Comparison of ENCODE assay signal across 8 mouse cellular contexts in the genomic region with DNA sequence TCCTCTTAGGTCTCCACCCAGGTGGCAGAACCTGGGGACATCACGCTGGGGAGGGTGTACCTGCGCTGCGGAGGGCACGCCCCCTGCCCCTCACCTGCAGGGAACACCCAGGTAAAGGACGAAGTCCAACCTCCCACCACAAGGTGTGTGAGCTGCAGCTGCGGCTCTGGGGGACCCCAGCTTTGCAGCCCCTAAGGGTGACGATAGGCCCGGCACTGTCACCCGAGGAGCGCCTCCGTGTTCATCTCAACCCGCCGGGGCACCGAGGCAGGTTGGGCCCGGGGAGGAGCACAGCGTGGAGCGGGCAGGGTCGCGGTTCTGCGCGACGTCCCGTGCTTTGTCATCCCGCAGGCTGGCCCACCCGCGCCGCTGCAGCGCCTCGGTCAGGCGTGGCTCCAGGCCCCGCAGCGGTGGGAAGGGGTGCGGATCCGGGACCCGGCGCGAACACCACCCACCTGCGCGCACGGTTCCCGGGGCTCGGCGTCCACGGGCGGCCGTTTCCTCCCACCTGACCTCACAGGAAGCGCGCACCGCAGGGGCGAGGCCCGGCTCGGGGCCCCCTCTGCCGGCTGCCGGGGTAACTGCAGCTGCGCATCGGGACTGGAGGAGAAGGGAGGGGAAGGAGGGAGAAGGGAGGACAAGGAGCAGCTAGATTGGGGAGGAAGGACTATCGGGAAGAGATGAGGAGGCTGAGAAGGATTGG. TPM values are rescaled to one million over a fixed set of nuclear protein-coding genes. Genes with fewer than 3 reads are reported as not detected.
A peak's percentile ranks its signal among the peaks of the same experiment; 100 is the strongest.
DNase-seq lines count a peak whose midpoint lies in the region; ATAC-seq and TF ChIP-seq lines count a peak whose summit lies in the region.

No protein-coding gene starts in this region.

- no peak overlapping the region for H3K27ac ChIP-seq in heart, embryonic 12.5 days (ENCODE audit: poor library complexity, severe bottlenecking)
- no peak overlapping the region for H3K27ac ChIP-seq in kidney, embryonic 16.5 days (ENCODE audit: low read length)
- H3K27ac ChIP-seq in limb, embryonic 15.5 days = no peak overlapping the region
- peak overlapping the region; percentile 33; the same call in 1 of the 2 replicates for H3K27ac ChIP-seq in midbrain, postnatal 0 days (ENCODE audit: low read depth, low read length)

- peaks cover 6% of the 10 kb centered on the region for H3K4me1 ChIP-seq in heart, embryonic 12.5 days (replicated peaks)
- H3K4me1 ChIP-seq in kidney, embryonic 16.5 days (ENCODE audit: insufficient read depth, low read length) = peaks cover 10% of the 10 kb centered on the region
- peaks cover 11% of the 10 kb centered on the region for H3K4me1 ChIP-seq in limb, embryonic 15.5 days
- peaks cover 5% of the 10 kb centered on the region; the same call in 1 of the 2 replicates for H3K4me1 ChIP-seq in midbrain, postnatal 0 days (ENCODE audit: insufficient read depth, low read length)

- H3K4me2 ChIP-seq in heart, embryonic 12.5 days = peak overlapping the region; percentile 98
- H3K4me2 ChIP-seq in kidney, embryonic 16.5 days (replicated peaks; ENCODE audit: low read depth, low read length) = peak overlapping the region; percentile 96
- H3K4me2 ChIP-seq in limb, embryonic 15.5 days = peak overlapping the region; percentile 95
- peak overlapping the region; percentile 93 for H3K4me2 ChIP-seq in midbrain, postnatal 0 days (ENCODE audit: low read depth, low read length, poor library complexity, severe bottlenecking)

- peak overlapping the region; percentile 65 for H3K4me3 ChIP-seq in heart, embryonic 12.5 days
- peak overlapping the region; percentile 65 for H3K4me3 ChIP-seq in kidney, embryonic 16.5 days (ENCODE audit: low read length)
- peak overlapping the region; percentile 65 for H3K4me3 ChIP-seq in limb, embryonic 15.5 days
- peak overlapping the region; percentile 71 for H3K4me3 ChIP-seq in midbrain, postnatal 0 days (ENCODE audit: low read depth, low read length)

- peak; percentile 55 for DNase-seq in A20 (ENCODE audit: low read depth, low spot score)
- DNase-seq in brain, adult 2 months (ENCODE audit: low read depth, low spot score) = peak; percentile 91
- DNase-seq in midbrain, postnatal 0 days (ENCODE audit: low spot score) = peak; percentile 76
- peak; percentile 38 to 65 for DNase-seq in spleen, postnatal 14 days (ENCODE audit: low spot score in 2 of 2)

- peak; percentile 61; the same call in 1 of the 2 replicates for ATAC-seq in erythroid progenitor cell, adult 5-6 weeks (replicated peaks; ENCODE audit: low FRiP score, poor library complexity, severe bottlenecking)
- ATAC-seq in heart, embryonic 12.5 days (ENCODE audit: insufficient number of reproducible peaks, low FRiP score) = peak; percentile 52; the same call in 1 of the 2 replicates
- ATAC-seq in kidney, embryonic 16.5 days (ENCODE audit: low FRiP score, low TSS enrichment) = peak; percentile 76
- ATAC-seq in limb, embryonic 15.5 days (ENCODE audit: insufficient number of reproducible peaks, low FRiP score, low TSS enrichment, low read depth) = no peak
- peak; percentile 87 for ATAC-seq in midbrain, postnatal 0 days (ENCODE audit: low FRiP score)

- H3K36me3 ChIP-seq in heart, embryonic 12.5 days = no peaks in the 10 kb centered on the region
- no peaks in the 10 kb centered on the region for H3K36me3 ChIP-seq in kidney, embryonic 16.5 days (ENCODE audit: insufficient read depth, low read length)
- no peaks in the 10 kb centered on the region for H3K36me3 ChIP-seq in limb, embryonic 15.5 days
- H3K36me3 ChIP-seq in midbrain, postnatal 0 days (ENCODE audit: insufficient read depth, low read length) = peaks cover 6% of the 10 kb centered on the region; the same call in 1 of the 2 replicates

- H3K9ac ChIP-seq in heart, embryonic 12.5 days = peak overlapping the region; percentile 82
- H3K9ac ChIP-seq in kidney, embryonic 16.5 days (replicated peaks; ENCODE audit: low read length) = peak overlapping the region; percentile 80
- peak overlapping the region; percentile 58 for H3K9ac ChIP-seq in limb, embryonic 15.5 days
- H3K9ac ChIP-seq in midbrain, postnatal 0 days (replicated peaks; ENCODE audit: low read length, poor library complexity, severe bottlenecking) = peak overlapping the region; percentile 85

- peak; percentile 91 for TF ChIP-seq CTCF in midbrain, postnatal 0 days (IDR thresholded peaks at IDR 0.05)

- no peaks in the 10 kb centered on the region for H3K9me3 ChIP-seq in heart, embryonic 12.5 days (replicated peaks)
- H3K9me3 ChIP-seq in kidney, embryonic 16.5 days (ENCODE audit: low read length) = no peaks in the 10 kb centered on the region
- H3K9me3 ChIP-seq in limb, embryonic 15.5 days = no peaks in the 10 kb centered on the region
- H3K9me3 ChIP-seq in midbrain, postnatal 0 days (ENCODE audit: low read length) = no peaks in the 10 kb centered on the region

- H3K27me3 ChIP-seq in heart, embryonic 12.5 days (replicated peaks) = peaks cover 82% of the 10 kb centered on the region
- peaks cover 22% of the 10 kb centered on the region for H3K27me3 ChIP-seq in kidney, embryonic 16.5 days (ENCODE audit: insufficient read depth, low read length)
- peaks cover 26% of the 10 kb centered on the region for H3K27me3 ChIP-seq in limb, embryonic 15.5 days
- H3K27me3 ChIP-seq in midbrain, postnatal 0 days (ENCODE audit: insufficient read depth, low read length) = no peaks in the 10 kb centered on the region

- 1% methylated on average over 57 of the region's 57 CpGs for WGBS in heart, embryonic 12.5 days
- WGBS in kidney, embryonic 16.5 days = under 1% methylated on average over 45 of the region's 57 CpGs
- under 1% methylated on average over 56 of the region's 57 CpGs for WGBS in limb, embryonic 15.5 days
- WGBS in midbrain, postnatal 0 days = 0% methylated on average over 53 of the region's 57 CpGs

RNA-seq across cellular contexts. Expression of gene Neurog3, which starts 22.2 kb away (rescaled TPM):
- not detected in 2 replicates for total RNA-seq in erythroid progenitor cell, adult 5-6 weeks (2015; ENCODE audit: low replicate concordance)
- total RNA-seq in erythroid progenitor cell, adult 5-6 weeks (2017; ENCODE audit: low replicate concordance) = not detected in 2 replicates
- polyA plus RNA-seq in heart, embryonic 12.5 days (2016; fragmentation: Nextera tagmentation; extraction: Ambion mirVana) = not detected in 2 replicates
- not detected in 2 replicates for polyA plus RNA-seq in kidney, embryonic 16.5 days (2015; fragmentation: Nextera tagmentation; extraction: Ambion mirVana)
- not detected in 2 replicates for polyA plus RNA-seq in limb, embryonic 15.5 days (2015; fragmentation: Nextera tagmentation; extraction: Ambion mirVana)
- total RNA-seq in midbrain, postnatal 0 days (2014; rRNA removed) = not detected in 2 replicates
- polyA plus RNA-seq in midbrain, postnatal 0 days (2015; fragmentation: Nextera tagmentation; extraction: Ambion mirVana) = not detected in 2 replicates

RNA-seq across cellular contexts. Expression of gene Fam241b, which starts 33.1 kb away (rescaled TPM):
- not detected in 2 replicates for total RNA-seq in erythroid progenitor cell, adult 5-6 weeks (2015; ENCODE audit: low replicate concordance)
- total RNA-seq in erythroid progenitor cell, adult 5-6 weeks (2017; ENCODE audit: low replicate concordance) = not detected in 2 replicates
- 3.7 and 4.1 TPM in 2 replicates for polyA plus RNA-seq in heart, embryonic 12.5 days (2016; fragmentation: Nextera tagmentation; extraction: Ambion mirVana)
- polyA plus RNA-seq in kidney, embryonic 16.5 days (2015; fragmentation: Nextera tagmentation; extraction: Ambion mirVana) = 13.9 and 16.7 TPM in 2 replicates
- polyA plus RNA-seq in limb, embryonic 15.5 days (2015; fragmentation: Nextera tagmentation; extraction: Ambion mirVana) = 16.6 and 20.1 TPM in 2 replicates
- total RNA-seq in midbrain, postnatal 0 days (2014; rRNA removed) = 101 and 114 TPM in 2 replicates
- polyA plus RNA-seq in midbrain, postnatal 0 days (2015; fragmentation: Nextera tagmentation; extraction: Ambion mirVana) = 208 and 217 TPM in 2 replicates
